Mouse (Mus musculus): ENCODE measurements around the gene Adarb1.
A peak's percentile ranks its signal among the peaks of the same experiment; 100 is the strongest.

Gene Adarb1

GRCm38 (mm10) chr10:77435343-77435742 lies 17.3 kb upstream of the Adarb1 start:
- DNase-seq (ENCODE audit: inconsistent ontology term): no peak

GRCm38 (mm10) chr10:77434457-77435151 lies 16.5 kb upstream of the Adarb1 start:
- DNase-seq (ENCODE audit: inconsistent ontology term): peak; percentile 40

- DNase-seq (ENCODE audit: inconsistent ontology term): no peak
These were observed 16.0 kb upstream of the Adarb1 start for GRCm38 (mm10) chr10:77434076-77434456.

- peak; percentile 41 for DNase-seq (ENCODE audit: inconsistent ontology term)
These were observed 12.7 kb upstream of the Adarb1 start for GRCm38 (mm10) chr10:77430771-77431170.

GRCm38 (mm10) chr10:77429921-77430320 lies 11.9 kb upstream of the Adarb1 start:
- DNase-seq (ENCODE audit: inconsistent ontology term): no peak

- peak; percentile 45 for DNase-seq (ENCODE audit: inconsistent ontology term)
These were observed 9.5 kb upstream of the Adarb1 start for GRCm38 (mm10) chr10:77427610-77428009.

GRCm38 (mm10) chr10:77420190-77420589 lies 2.1 kb upstream of the Adarb1 start:
- no peak for DNase-seq (ENCODE audit: inconsistent ontology term)

- peak; percentile 54 for DNase-seq (ENCODE audit: inconsistent ontology term)
These were observed 599 bp downstream of the Adarb1 start for GRCm38 (mm10) chr10:77417240-77418102.

- no peak for DNase-seq (ENCODE audit: inconsistent ontology term)
These were observed 1.3 kb downstream of the Adarb1 start for GRCm38 (mm10) chr10:77416666-77417239.

- DNase-seq (ENCODE audit: inconsistent ontology term): no peak
These were observed 2.2 kb downstream of the Adarb1 start for GRCm38 (mm10) chr10:77415867-77416266.

- DNase-seq (ENCODE audit: inconsistent ontology term): no peak
These were observed 4.3 kb downstream of the Adarb1 start for GRCm38 (mm10) chr10:77413791-77414190.

- DNase-seq (ENCODE audit: inconsistent ontology term): no peak
These were observed 8.9 kb downstream of the Adarb1 start for GRCm38 (mm10) chr10:77409154-77409553.

GRCm38 (mm10) chr10:77408241-77408640 lies 9.8 kb downstream of the Adarb1 start:
- no peak for DNase-seq (ENCODE audit: inconsistent ontology term)

- peak; percentile 53 for DNase-seq (ENCODE audit: inconsistent ontology term)
These were observed 11.6 kb downstream of the Adarb1 start for GRCm38 (mm10) chr10:77406486-77406885.

- DNase-seq (ENCODE audit: inconsistent ontology term): peak; percentile 45
These were observed 15.6 kb downstream of the Adarb1 start for GRCm38 (mm10) chr10:77402463-77402862.

- no peak for DNase-seq (ENCODE audit: inconsistent ontology term)
These were observed 17.0 kb downstream of the Adarb1 start for GRCm38 (mm10) chr10:77401039-77401438.

GRCm38 (mm10) chr10:77399938-77400337 lies 18.1 kb downstream of the Adarb1 start:
- no peak for DNase-seq (ENCODE audit: inconsistent ontology term)

- DNase-seq (ENCODE audit: inconsistent ontology term): no peak
These were observed 20.0 kb downstream of the Adarb1 start for GRCm38 (mm10) chr10:77398082-77398481.

GRCm38 (mm10) chr10:77397056-77397642 lies 20.9 kb downstream of the Adarb1 start:
- no peak for DNase-seq (ENCODE audit: inconsistent ontology term)

GRCm38 (mm10) chr10:77396015-77396414 lies 22.1 kb downstream of the Adarb1 start:
- DNase-seq (ENCODE audit: inconsistent ontology term): no peak

GRCm38 (mm10) chr10:77391072-77391471 lies 27.0 kb downstream of the Adarb1 start:
- DNase-seq (ENCODE audit: inconsistent ontology term): no peak

GRCm38 (mm10) chr10:77387558-77387957 lies 30.5 kb downstream of the Adarb1 start:
- DNase-seq (ENCODE audit: inconsistent ontology term): no peak

Data from Muller cell, postnatal 12 days (primary cell).